Mouse (Mus musculus) liver, postnatal 0 days (tissue): Measurements from ENCODE around the gene Zfp420.

Source experiments
- CTCF ChIP-seq: sonication (generic); IDR thresholded peaks from 2 replicates; pipeline ENCODE4 v1.5.1; 2016; ENCODE audit warnings: antibody characterized with exemption, low read depth
- EP300 ChIP-seq: IDR thresholded peaks from 2 replicates; pipeline ENCODE4 v1.6.1; 2016; ENCODE audit warnings: antibody characterized with exemption, low read depth, mild to moderate bottlenecking

DNA sequence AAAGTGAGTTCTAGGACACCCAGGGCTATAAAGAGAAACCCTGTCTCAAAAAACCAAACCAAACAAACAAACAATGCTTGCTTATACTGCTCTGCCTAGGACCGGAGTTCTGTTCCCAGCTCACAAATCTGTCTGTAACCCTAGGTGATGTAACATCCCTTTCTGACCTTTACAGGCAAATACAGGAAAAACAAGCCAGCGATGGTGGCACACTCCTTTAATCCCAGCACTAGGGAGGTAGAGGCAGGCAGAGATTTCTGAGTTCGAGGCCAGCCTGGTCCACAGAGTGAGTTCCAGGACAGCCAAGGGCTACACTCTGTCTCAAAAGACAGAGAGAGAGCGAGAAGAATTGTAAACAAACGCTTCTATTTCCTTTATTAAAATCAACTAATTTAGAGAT lies 47.4 kb downstream of the Zfp420 start:
- TF ChIP-seq EP300 (no peak), CTCF (no peak)
